Mouse (Mus musculus) ovary, postnatal 36 days (tissue): ENCODE measurements around the gene Pgap3.
A peak's percentile ranks its signal among the peaks of the same experiment; 100 is the strongest.

Experiments used
- DNase-seq: peaks from one replicate; pipeline ENCODE4 v3.0.0; 2022; ENCODE audit warnings: low spot score, mixed read lengths

Gene Pgap3

DNA sequence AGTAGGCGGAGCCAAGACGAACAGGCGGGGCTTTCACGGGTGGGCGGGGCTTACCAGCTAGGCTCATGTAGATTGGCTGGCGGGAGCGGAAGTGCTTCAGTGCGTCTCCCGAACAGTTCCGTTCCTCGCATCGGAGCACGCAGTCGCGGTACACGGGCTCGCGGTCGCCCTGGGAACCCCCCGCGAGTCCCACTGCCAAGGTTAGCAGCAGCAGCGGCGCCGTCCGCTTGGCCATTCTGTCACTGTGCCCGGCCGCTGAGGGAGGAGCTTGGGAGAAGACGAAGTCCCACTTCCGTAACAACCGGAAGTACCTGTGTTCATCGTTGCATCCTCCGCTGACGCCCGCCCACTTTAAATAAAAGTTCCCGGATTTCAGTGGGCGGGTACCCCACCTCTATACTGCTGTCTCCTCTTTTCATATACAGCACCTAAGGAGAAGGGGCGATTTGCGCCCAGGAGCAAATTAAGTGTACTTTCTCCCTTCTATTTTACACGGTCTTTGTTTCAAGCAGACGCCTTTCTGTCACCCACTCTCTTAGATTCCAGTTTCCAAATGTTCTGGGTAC is at the start of gene Pgap3:
TSS of gene Pgap3 (minus strand) at position 330 of the 566 bp plus-strand sequence.
- DNase-seq, result peak; percentile 88

DNA sequence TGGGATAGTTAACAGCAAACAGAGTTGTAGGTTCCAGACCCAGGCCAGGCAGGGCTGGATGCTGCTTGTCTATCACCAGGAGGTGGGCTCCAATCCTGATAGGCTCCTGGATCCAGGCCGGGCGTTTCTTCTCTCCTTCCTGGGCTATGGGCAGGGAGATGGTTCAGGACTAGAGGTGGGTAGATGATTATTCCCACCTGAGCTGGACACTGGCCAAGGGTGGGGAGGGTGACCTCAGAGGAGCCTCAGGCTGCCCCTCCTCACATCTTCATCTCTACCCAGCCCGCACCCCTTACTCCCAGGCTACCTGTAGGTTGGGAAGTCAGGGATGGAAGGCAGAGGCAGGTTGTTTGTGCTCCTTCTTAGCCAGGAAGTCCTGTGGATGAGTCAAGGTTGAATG is 49.1 kb upstream of the Pgap3 start:
- DNase-seq, result no peak

DNA sequence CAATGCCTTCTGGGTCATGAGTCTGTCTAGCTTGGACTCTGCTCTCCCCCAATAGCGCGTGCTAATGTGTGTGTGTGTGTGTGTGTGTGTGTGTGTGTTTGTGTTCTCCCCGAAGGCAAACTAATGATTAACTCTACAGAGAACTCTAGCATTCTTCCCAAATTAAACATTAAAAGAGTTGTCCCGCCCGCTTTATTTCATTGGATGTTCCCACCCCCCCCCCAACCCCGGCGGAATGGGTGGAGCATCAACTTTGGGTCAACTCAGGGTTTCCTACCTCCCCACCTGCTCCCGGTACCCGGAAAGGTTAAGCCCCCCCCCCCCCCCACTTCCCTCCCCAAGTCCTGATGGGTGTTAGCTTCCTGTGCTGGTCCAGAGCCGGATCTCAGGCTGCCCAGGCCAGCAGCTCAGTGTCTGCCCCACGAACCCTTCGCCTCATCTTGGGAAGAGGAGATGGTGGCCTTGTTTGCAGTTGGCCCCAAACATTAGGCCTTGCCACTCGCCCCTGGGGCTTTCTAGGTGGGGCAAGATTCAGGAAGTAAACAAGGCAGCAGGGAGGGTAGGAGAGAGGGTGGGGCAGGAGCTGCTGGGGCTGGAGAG is 48.0 kb upstream of the Pgap3 start:
- DNase-seq, result no peak

DNA sequence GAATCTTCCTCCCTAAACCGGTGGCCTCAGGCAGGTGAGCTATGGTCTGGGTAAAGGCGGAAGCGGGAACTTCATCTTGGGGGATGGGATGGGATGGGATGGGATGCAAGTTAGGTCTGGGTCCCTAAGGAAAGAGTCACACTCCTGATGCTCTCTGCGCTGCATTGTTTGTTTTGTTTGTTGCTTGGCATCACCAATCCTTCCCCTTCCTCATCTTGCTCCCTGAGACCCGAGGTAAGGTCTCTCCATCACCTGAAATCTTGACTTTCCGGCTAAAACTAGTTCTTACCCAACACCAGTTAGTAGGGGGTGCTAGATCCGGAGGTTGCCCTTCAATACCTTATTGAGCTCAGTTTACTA is 47.2 kb upstream of the Pgap3 start:
- no peak for DNase-seq

DNA sequence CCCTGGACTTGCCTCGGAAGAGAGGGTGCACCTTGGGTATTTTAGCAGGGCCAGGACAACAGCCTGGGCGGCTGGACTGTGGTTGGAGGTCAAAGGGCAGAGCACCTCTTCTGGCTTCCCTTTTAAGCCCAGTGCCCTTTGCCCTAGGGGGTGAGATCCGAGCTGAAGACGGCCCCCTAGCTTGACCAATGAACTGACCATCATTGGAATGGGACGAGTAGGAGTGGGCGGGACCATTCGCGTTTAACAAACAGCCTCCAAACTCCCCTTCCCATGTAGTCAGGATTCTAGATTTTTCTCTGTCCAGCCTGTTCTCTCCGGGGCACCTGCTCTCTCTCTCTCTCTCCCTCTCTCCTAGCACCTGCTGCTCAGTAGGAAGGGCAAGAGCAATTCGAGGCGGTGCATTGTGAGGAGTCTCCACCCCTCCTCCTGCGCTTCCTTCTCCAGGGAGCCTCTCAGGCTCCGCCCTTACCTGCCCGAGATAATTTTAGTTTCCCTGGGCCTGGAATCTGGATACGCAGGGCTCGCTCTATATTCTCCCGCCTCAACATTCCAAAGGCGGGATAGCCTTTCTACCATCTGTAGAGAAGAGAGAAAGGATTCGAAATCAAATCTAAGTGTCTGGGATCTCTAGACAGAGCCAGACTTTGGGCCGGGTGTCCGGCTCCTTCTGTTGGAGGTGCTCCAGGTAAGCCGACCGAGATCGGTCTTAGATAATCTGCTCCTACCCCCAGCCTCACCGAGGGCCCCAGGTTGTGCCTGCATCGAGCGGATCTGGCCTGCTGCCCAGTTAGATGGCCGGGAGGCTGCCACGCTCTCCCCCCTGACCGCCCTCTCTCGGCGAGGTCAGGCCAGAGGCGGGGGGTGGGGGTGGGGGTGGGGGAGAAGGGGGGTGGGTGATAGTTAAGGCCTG is 46.5 kb upstream of the Pgap3 start:
- no peak for DNase-seq

DNA sequence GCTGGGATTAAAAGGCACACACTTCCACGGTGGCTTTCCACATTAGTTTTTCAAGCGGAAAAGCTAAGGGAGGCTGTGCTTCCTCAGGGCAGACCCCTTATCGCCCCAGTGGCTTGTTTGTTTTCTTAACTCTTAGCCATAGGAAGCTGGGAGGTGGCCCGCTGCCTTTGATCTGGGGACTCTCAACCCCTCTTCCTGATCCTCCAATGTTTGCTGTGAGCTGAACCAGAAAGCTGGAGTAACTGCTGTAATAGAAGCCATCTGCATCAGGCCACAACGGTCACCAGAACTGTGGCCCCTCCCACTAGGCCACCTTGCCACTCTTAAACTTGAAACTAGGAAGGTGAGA is 45.9 kb upstream of the Pgap3 start, which contains the start of gene Grb7:
TSS of gene Grb7 (plus strand) at position 182 of the 349 bp plus-strand sequence.
- DNase-seq, result no peak

DNA sequence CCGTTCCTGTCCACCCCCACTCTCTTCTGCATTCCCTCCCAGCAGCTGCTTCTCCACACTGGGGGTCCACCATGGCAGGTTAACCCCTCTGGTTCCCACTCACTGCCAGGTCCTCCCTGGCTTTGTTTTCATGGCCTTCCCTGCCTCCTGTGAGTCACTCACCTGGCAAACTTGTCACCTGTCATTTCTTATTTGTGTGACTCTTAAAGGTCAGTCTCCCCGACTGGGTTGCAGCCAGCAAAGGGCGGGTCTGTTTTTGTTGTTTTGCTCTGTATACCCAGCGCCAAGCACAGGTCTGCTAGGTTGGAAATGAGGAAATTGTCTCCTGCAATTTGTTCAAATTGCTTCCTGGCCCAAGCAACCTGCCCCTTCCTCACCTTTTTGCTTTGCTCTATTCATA is 45.4 kb upstream of the Pgap3 start:
- no peak for DNase-seq

DNA sequence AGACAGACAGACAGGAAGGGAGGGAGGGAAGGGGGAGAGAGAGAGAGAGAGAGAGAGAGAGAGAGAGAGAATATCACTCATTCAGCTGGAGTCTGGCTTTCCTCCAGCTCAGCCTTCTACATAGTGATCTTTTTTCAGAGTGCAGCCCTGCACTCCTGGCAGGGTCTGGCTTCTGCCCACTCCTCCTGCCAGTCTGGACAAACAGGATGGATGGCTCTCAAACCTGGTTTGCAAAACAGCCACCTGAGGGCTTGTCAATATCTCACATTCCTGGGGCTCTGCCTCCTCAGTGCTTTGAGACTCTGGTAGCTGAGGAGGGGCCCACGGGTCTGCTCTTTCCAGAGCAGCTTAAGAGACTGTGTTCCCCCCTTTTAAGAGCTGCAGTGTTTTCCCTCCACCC is 44.9 kb upstream of the Pgap3 start:
- DNase-seq, result no peak

DNA sequence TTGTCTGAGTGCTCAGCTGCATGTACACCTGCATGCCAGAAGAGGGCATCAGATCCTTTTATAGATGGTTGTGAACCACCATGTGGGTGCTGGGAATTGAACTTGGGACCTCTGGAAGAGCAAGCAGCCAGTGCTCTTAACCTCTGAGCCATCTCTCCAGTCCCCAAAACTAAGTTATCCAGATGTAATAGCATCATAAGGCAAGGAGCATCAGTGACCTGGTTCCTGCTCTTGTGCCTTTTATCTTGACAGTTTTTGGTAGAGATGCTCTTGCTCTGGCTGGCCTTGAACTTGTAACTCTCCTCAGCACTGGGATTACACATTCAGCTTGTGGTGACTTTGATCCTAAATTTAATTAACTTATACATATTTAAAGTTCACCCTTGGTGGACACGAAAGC is 43.4 kb upstream of the Pgap3 start:
- no peak for DNase-seq

DNA sequence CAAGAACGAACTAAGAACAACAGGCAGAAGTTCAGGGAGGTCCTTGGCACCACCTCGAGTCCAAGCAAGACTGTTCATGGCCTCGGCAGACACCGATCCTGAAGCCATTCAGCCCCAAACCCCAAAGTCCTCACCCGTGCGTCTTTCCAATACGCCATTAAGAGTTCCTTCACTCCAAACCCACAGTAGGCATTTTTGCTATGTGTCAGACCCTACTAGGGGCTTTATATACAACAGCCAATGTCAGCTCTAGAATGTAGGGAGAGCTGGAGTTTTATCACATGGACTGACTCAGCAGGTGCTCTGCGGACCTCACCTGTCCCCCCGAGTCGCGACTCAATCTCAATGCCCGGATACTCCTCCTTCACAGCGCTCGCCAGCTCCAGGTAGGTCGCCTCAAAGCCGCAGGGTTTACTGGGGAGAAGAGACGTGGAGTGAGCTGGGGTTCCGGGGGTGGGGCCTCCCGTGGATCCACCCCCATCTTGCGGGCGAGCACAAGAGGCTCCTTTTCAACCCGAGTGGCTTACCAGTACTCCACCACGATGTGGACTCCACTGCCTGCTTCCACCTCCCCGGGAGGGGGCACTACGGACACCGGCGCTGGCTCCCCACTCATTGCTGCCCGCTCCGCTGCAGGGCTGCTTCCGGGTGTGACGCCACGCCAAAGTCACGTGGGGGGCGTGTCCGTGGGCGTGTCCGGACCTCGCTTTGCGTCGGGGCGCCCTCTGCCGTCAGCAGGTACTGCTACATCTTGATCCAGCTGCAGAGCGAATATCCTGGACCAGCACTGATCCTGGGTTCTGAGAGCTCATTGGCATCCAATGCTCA is 38.3 kb upstream of the Pgap3 start, which contains the start of gene Mien1:
TSS of gene Mien1 (minus strand) at position 661 of the 828 bp plus-strand sequence.
- DNase-seq, result peak; percentile 96

DNA sequence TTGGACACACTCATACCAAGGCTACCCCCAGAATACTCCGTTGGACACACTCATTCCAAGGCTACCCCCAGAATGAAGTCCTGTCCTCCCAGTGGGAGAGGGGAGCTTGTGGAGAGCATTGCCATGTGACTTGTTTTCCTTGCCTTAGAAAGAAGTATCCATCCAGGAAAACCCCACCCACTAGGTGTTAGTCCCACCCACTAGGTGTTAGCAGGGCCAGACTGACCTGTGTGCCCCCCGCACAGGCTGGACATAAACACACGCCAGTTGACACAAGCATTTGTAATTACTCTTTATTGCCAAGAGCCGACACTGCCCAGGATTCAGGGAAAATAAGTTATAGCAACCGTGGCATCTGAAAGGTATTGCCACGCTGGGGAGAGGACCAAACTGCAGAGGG is 37.2 kb upstream of the Pgap3 start:
- DNase-seq, result no peak

DNA sequence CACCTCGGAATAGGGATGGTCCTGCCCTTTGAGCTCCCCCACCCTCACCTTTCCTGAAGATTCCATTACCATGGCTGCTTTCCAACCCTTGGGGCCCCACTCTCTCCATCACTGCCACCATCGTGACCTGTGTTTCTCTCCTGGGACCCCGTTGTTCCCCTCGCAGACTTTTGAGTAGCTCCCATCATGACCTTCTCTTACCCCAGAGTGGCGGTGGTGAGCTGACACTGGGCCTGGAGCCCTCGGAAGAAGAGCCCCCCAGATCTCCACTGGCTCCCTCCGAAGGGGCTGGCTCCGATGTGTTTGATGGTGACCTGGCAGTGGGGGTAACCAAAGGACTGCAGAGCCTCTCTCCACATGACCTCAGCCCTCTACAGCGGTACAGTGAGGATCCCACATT is 35.4 kb upstream of the Pgap3 start:
- DNase-seq, result peak; percentile 3

DNA sequence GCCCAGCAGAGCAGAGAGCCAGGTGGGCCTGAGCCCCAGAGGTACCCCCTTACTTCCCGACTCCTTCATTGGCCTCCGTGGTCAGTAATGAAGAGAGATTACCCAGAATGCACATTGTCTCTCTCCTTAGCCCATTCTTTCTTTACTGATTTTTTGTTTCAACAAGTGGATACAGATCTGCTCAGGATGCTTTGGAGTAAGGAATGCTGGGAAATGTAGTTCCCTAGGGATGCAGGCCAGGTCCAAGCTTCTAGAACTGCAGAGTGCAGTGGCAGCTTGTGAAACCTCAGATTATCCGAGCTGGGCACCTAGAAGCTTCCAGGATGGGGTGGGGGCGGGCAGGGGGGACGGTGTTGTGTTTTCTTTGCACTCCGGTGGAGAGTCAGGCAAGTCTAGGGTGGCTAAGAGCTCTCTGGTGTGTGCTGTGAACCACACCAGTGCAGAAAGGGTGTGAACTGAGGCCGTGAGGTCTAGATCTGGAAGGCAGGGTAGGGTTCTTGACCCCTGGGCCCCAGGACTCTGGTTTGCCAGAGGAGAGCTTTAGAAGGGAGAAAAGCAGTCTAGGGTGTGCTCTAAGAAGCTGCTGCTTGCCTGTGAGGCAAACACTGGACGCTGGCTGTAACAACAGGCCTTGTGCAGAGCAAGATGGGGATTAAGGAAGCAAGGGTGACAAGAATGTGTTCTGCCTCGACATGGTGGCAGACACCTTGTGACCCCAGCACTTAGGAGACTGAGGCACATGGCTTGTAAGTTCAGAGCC is 31.6 kb upstream of the Pgap3 start:
- no peak for DNase-seq

DNA sequence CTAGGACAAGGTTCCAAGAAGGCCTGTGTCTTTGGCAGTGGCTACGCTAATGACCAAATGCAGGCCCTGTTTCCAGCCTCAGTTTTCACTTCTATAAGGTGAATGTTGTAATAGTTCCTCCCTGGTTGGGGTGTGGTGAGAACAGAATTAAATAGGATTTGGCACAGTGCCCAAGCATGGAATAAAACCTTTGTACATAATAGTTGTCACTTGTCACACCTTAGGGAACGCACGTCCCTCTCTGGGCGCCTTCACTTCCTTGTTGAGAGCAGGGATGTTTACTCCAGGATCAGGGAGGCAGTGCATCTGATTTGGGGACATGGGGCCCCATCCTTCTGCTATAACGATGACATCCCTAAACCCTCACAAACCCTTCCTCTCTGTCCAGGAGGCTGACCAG is 28.1 kb upstream of the Pgap3 start:
- DNase-seq, result no peak

DNA sequence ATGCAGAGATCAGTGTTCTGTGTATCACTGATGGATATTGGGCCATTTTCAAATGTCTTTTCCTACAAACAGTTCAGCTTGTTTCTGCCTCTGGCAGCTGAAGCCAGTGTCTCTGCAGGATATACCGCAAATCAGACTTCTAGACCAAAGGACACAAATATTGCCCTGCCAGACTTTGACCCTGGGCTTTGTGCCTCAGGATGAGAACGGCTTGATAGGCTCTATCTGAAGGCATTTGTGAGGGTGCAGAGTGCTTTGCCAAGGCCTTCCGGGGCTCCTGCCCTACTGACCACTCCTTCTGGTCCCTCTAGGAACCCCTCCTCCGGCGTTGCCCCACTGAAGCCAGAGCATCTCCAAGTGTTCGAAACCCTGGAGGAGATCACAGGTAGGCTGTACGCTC is 26.3 kb upstream of the Pgap3 start:
- no peak for DNase-seq

DNA sequence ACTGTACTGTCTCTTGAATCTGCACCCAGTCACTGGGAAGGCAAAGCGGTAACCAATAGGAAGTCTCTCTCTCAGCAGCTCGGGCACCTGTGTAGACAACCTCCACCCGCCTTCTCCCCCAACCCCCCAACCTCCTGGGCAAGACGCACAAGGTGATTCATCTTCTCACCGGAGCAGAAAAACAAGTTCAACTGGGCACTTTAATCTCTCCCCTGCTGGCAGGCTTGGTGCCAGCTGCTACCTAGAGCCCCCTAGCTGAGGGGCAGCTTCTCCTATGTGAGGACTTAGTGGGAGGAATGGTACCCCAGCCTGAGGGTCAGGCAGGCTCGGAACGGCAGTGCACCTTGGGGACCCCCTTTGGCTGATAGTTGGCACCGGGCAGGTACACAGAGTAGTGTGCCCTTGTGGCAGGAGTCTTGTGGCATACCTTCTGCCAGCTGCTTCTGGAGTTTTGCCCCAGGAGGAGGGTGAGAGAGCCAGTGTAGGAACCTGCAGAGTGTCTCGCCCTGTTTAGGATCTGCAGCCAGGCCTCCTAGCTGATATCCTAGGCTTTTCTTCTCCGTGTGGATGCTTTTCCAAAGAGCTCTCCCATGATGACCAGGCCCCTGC is 18.8 kb upstream of the Pgap3 start:
- DNase-seq, result no peak

DNA sequence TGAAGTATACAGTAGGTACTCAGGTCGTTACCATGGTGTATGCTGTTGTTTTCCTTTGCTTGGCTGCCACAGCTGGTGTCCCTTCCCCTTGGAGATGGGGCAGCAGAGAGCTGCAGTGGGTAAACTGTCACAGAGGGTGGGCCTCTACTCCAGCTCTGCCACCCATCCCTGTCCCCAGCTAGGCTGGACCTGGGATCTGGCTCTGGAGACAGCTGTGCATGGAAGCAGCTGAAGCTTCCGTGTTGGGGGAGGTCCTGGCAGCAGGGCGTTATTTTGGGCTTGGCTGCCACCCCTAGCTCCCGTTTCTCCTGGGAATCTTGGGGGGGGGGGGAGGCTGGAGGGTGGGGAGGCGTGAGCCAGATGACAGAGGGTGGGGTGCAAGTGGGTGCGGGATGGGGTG is 18.0 kb upstream of the Pgap3 start:
- no peak for DNase-seq

DNA sequence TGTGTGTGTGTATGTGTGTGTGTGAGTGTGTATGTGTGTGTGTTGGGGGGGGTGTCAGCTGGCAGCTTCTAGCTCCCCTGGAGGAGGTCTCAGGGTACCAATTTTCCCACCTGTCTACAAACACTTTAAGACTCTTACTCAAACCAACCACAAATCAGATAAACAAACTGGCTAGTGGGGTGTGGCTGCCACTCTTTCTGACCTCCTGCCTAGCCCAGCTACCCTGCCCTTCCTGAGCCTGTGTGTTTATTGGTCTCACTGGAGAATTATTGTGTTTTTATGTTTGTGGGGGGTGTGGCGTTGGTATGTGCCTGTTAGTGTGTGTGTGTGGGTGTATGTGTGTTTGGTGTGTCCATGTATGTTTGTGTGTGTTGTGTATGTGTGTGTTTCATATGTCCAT is 16.8 kb upstream of the Pgap3 start:
- no peak for DNase-seq

DNA sequence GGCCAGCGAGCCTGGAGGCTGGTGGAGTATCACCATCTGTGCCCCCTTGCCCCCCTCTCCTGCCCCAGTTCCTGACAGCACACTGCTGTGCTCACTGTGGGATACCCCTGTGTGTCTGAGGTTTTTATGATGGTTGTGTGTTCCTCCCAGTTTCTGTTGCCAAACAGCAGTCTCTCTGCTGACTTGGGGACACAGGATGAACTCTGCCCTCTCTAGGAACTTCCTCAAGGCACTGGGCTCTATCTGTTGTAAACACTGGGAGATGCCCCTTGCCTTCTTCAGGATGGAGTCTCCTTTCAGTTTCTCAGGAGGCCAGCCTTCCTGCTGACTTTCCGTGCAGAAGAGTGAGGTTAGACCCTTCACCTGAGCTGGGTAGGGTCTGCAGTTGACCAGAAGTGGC is 13.9 kb upstream of the Pgap3 start:
- DNase-seq, result no peak

DNA sequence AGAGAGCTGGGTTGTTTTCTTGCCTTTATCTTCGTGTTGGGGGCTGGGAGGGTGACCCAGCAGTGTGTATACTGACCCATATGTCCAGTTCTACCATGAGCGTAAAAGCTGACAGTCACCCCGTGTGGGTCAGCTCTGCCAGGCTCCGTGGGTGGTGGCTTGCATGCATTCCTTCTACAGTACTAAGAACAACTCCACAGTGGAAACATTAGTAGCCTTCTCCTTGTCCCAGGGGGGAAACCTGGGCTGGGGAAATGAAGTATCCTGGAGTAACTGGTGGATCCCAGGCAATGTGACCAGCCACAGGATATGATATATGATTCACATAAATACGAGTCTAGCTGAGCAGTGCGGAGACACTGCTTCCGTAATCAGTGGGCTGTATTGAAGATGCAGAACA is 13.4 kb upstream of the Pgap3 start:
- DNase-seq, result no peak

DNA sequence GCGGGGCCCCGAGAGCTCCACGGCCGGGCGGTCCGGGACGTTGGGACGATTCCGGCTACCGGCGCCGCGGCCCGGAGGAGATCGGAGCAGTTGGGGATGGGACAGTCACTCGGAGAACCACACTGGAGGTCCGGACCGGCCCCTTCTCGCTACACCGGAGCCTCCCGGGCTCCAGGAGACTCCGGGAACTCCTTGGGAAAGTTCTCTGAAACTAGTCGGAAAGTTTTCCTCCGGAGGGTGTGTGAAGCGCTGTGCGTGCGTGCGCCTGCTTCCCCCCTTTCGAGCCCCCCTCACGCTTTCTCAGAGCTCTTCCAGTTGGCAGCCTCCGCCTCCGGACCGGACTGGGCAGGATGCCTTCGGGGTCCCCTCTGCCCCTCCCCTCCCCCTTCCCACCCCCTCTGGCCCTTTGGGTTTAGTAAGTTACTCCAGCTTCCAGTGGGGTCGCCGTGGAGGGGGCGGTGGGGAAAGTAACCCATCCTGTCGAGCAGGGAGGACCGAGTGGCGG is 12.6 kb upstream of the Pgap3 start:
- DNase-seq, result peak; percentile 39
